Mouse (Mus musculus) mammary gland, adult 2 months (tissue): ENCODE results near the gene Krba1. TPM values are rescaled to one million over a fixed set of nuclear protein-coding genes. Genes with fewer than 3 reads are reported as not detected.

Source experiments
- polyA plus RNA-seq: library from polyadenylated mRNA; depleted of rRNA; stranded (reverse); fragments of >200 nt; gene quantifications from 2 replicates; pipeline ENCODE4 v1.2.3, GENCODE M21; 2012; ENCODE audit warnings: low replicate concordance; rRNA removed

Krba1 gene
- polyA plus RNA-seq: 19.3 and 28.5 TPM in 2 replicates

DNA sequence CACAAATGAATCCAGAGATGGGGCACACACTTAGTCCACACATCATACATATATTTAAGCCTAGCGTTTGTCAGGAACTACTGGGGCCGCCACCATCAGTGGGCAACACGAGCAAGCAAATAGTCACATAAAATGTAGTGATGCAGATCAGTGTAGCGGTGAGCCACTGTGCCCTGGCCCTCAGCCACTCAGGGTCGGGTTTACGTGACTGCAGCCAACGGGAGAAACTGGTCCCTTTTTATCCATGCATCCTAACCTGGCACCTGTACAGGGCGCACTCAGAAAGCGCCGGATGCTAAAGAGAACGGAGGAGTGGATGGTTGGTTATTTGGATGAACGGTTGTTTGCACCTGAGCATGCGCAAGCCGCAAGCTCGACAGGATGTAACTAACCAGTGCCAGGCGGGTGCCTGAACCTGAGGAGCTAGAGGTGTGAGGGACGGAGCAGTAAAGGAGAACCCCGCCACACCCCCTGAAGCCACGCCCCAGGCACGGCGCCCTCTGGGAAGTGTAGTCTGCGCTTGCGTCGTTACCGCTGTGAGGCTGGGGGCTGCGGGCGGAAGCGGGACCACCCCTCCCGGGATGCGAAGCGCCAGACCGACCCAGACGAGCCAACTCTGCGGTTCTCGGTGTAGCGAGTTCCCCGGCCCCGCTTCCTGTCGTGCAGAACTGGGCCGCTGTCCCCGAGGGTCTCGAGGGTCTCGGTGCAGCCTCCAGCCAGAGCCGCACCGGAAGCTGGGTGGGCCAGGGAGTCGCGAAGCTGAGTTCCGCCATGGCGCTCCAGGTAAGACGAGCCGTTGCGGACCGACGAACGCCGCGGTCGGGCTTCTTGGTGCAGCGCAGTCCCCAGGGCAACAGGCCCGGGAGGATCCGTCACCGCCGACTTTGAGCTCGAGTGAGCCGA is at the start of gene Krba1:
Gene Krba1 (plus strand): TSS at position 482 of the 903 bp plus-strand sequence.

DNA sequence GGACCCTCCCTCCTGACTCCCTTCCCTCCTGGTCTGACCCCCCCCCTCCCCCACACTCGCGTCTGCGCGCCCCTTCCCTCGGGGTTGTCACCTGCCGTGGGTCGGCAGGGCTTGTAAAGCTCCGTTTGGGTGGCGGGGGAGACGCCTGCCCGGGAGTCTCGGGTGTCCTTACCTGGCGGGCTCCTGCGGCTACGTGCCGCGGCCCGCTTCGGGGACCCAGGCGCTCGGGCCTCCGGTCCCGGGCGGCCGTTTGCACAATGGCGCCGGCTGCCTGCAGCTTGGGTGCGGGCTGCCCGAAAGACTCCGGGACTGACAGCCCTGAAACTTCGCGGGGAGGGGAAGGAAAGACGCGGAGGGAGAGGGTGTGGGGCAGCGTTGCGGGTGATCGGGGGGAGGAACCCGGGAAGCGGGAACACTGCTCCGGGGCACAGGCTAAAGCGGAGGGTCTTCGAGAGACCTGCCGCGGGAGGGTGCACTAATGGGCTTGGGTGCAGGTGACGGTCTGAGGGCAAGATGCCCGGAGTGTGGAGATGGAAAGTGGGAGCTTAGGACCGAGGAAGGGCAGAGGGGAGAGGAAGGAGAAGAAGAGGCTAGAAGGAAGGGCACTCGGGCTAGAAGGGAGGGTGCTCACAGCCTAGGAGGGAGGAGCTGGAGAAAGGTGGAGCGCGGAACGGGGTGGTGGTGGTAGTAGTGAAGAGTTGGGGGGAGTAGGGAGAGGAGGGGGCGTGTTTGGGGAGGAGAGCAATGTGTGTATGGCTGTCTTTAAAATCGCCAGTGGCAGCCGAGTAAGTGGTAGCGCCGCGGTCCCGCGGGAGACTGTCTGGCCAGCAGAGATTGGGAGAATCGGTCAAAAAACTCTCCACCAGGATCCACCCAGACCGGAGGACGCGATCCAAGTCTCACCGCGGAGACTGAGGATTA is 50.1 kb downstream of the Krba1 start, which contains the start of gene Zfp467:
Gene Zfp467 (minus strand): TSS at position 645 of the 921 bp plus-strand sequence.

DNA sequence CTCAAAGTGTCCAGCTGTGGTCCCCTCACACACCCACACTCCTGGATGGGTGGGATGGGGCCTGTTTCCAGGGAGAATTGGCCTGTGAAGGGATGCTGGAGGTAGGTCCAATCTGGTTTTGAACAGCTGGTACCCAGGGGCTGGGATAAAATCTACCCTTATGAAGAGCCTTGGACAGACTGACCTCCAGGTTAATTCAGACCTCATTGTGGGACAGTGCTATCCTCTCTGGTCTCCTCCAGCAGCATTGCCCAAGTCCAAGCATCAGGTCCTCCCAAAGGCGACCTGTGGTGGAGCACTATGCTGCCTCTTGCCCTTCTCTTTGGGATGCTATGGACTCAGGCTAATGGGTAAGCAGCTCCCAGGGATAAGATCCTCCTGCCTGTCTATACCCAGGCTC is 52.5 kb downstream of the Krba1 start, which contains the start of gene Sspo:
Gene Sspo (plus strand): TSS at position 301 of the 400 bp plus-strand sequence.

Other genes with a start within 250 kb of the Krba1 start
- 59.8 and 77.3 TPM in 2 replicates for gene Zfp467, start 50.2 kb downstream of the Krba1 start, polyA plus RNA-seq
- gene Sspo, start 52.6 kb downstream of the Krba1 start, polyA plus RNA-seq: 6.8 and 9.4 TPM in 2 replicates
- 14.1 and 44.0 TPM in 2 replicates for gene Atp6v0e2, start 142.0 kb downstream of the Krba1 start, polyA plus RNA-seq
- 28.4 and 37.2 TPM in 2 replicates for gene Lrrc61, start 159.2 kb downstream of the Krba1 start, polyA plus RNA-seq
- 141 and 205 TPM in 2 replicates for gene Rarres2, start 177.2 kb downstream of the Krba1 start, polyA plus RNA-seq
- gene Gm45021, start 194.0 kb downstream of the Krba1 start, polyA plus RNA-seq: not detected in 2 replicates
- 44.0 and 69.3 TPM in 2 replicates for gene Repin1, start 198.3 kb downstream of the Krba1 start, polyA plus RNA-seq
- gene Gm44965, start 198.4 kb downstream of the Krba1 start, polyA plus RNA-seq: not detected in 2 replicates
- 5.5 and 9.2 TPM in 2 replicates for gene Zfp775, start 206.5 kb downstream of the Krba1 start, polyA plus RNA-seq
- 2.3 and 2.6 TPM in 2 replicates for gene AI854703, start 231.2 kb downstream of the Krba1 start, polyA plus RNA-seq